Mouse (Mus musculus): ENCODE measurements around the gene Edem1. TPM values are rescaled to one million over a fixed set of nuclear protein-coding genes. Genes with fewer than 3 reads are reported as not detected.
A peak's percentile ranks its signal among the peaks of the same experiment; 100 is the strongest.
"Not testable (repeated sequence)": the region's sequence is repeated elsewhere in the genome, so short reads cannot be mapped to it uniquely, and the experiment has no call there.

Gene Edem1
- total RNA-seq, 2 experiments from 2014 or later: 11.9 to 12.9 TPM

DNA sequence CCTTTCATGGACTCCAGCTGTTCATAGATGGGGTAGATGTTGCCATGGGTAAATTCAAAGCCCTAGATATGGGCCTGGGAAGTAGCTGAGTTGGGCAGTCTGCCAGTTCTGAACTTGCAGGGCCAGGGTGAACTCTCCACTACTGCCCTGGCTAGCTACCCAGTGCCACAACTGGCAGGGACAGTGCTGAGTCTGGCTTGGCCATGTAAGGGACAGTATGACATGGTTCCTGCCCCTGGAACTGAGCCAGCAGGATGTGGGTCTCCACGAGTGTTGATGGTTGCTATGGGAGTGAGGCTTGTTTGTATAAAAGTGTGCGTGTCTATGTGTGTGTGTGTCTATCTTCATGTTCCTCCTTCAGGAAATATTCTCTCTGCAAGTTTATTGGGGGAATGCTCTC is 34.1 kb downstream of the Edem1 start:
- no peak for ATAC-seq (replicated peaks; ENCODE audit: low FRiP score, low TSS enrichment, poor library complexity, severe bottlenecking)

DNA sequence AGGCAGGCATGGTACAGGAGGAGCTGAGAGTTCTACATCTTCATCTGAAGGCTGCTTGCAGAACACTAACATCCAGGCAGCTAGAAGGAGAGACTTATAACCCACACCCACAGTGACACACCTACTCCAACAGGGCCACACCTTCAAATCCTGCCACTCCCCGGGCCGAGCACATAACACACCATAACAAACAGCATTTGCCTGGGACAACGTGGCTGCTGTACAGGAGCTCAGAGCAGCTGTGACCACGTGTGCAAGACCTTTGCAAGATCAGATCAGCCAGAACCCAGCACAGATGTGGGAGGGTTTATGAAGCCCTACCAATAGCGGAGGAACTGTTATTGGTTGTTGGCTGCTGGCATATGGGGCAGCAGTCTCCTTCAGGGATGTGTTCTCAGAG is 37.9 kb downstream of the Edem1 start:
- peak; percentile 50; the same call in 1 of the 2 replicates for ATAC-seq (replicated peaks; ENCODE audit: low FRiP score, low TSS enrichment, poor library complexity, severe bottlenecking)

DNA sequence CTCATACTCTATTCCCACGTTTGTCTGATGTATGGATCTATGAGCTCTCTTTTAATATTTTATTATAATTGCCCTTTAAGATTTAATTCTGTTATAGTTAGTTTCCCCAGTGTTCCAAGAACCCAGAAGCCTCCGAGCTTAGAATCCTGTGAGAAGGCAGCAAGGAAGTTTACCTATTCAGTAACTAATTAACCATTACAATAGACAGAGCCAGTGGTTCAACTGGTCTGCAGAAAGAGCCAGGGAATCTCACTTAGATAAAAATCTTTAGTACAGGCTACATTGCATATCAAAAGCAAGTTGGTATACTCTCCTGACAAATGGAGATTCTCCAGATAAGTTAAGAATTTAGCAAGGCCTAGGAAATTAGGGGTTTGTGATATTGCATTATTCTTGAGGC is 40.6 kb downstream of the Edem1 start:
- not testable (repeated sequence) for ATAC-seq (replicated peaks; ENCODE audit: low FRiP score, low TSS enrichment, poor library complexity, severe bottlenecking)

GRCm38 (mm10) chr6:108870421-108870820 is 42.0 kb downstream of the Edem1 start:
- no peak for ATAC-seq (replicated peaks; ENCODE audit: low FRiP score, low TSS enrichment, poor library complexity, severe bottlenecking)

DNA sequence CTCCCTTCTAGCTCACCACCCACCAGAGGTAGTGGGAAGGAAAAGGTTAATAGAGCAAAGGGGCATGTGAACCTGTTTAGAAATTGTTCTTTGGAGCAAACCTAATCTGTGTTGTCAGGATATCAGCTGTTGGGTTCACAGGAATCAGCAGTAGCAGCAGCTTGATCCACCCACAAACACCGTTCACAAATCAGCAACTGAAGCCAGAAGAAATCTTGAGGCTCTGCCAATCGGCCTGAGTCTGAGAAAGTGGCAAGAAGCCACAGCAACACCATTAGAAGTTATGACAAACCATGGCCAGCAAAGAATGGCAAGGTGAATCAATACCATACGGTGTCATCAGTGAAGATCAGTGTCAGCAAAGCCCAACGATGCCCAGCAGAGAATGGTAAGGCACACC is 42.8 kb downstream of the Edem1 start:
- ATAC-seq (replicated peaks; ENCODE audit: low FRiP score, low TSS enrichment, poor library complexity, severe bottlenecking): no peak

DNA sequence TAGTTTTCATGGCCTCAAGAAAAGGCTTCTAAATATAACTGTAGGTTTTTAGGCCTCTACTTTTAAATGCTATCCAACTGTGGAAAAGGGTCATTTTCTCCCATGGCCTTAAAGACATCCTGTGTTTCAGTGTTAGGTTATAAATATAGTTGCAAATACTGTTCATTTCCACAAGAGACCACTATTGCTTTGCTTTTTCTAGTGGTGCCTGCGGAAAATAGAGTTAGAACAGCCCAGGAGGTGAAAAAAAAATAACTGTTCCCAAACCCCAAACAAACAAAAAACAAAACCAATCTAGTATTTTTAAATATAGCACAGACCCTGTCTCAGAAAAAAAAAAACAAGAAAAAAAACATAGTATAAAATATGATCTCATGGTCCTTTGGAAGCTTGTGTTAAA is 46.9 kb downstream of the Edem1 start:
- ATAC-seq (replicated peaks; ENCODE audit: low FRiP score, low TSS enrichment, poor library complexity, severe bottlenecking): no peak

DNA sequence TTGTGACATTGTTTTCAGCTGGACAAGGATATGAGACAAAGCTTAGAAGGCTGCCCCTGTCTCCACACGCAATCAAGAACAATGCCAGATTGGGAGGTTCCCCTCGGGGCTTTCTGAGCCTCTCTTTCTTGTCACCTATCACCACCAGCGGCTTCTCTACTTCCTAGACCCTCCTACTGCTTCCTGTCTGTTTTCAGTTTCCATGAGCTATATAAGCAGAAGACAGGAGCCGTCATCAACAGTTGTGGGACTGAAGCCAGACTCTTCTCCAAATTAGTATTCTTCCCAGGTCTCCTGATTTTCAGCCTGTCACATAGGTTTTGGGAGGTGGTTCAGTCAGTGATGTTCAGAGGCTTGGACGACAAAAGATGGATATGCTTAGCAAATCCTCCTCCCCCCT is 47.6 kb downstream of the Edem1 start:
- peak; percentile 60 for ATAC-seq (replicated peaks; ENCODE audit: low FRiP score, low TSS enrichment, poor library complexity, severe bottlenecking)

GRCm38 (mm10) chr6:108876486-108876885 is 48.0 kb downstream of the Edem1 start:
- ATAC-seq (replicated peaks; ENCODE audit: low FRiP score, low TSS enrichment, poor library complexity, severe bottlenecking): no peak

- 0 out of 2 replicates have a peak, but pooled peaks have one; percentile 12 for ATAC-seq (replicated peaks; ENCODE audit: low FRiP score, low TSS enrichment, poor library complexity, severe bottlenecking)
Measured at GRCm38 (mm10) chr6:108880368-108881013, 52.0 kb downstream of the Edem1 start.

DNA sequence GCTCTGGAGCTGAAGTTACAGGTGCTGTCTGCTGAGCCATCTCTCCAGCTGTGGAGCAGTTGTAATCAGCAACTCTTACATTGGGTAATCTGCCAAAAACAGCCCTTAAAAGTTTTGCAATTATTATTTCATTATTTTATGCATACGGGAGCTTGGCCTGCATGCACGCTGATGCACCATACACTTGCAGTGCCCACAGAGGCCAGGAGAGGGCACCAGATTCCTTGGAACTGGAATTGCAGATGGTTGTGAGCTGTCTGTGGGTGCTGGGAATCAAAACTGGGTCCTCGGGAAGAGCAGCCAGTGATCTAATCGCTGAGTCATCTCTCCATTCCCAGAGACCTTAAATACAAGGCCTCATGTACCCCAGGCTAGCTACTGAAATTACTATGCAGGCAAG is 52.6 kb downstream of the Edem1 start:
- 0 out of 2 replicates have a peak, but pooled peaks have one; percentile 36 for ATAC-seq (replicated peaks; ENCODE audit: low FRiP score, low TSS enrichment, poor library complexity, severe bottlenecking)

- ATAC-seq (replicated peaks; ENCODE audit: low FRiP score, low TSS enrichment, poor library complexity, severe bottlenecking): no peak
Measured at GRCm38 (mm10) chr6:108883826-108884225, 55.4 kb downstream of the Edem1 start.

DNA sequence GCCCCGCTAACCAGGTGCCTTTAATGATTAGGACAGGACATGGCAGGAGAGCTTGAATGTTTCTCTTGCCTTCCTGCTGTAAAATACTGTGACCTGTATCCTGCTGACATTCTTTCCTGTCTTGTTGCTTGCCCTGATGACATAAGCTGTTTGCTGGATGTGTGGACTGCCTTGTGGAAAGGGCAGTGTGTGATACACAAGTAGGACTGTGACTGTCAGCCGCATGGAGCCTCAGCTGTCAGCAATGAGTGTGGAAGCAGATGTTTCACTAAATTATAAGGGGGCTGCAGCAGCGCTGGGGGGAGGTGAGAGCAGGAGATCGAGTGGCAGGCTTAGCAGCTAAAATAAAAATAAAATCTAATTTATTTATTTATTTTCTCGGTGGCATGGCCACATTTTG is 56.2 kb downstream of the Edem1 start:
- no peak for ATAC-seq (replicated peaks; ENCODE audit: low FRiP score, low TSS enrichment, poor library complexity, severe bottlenecking)

DNA sequence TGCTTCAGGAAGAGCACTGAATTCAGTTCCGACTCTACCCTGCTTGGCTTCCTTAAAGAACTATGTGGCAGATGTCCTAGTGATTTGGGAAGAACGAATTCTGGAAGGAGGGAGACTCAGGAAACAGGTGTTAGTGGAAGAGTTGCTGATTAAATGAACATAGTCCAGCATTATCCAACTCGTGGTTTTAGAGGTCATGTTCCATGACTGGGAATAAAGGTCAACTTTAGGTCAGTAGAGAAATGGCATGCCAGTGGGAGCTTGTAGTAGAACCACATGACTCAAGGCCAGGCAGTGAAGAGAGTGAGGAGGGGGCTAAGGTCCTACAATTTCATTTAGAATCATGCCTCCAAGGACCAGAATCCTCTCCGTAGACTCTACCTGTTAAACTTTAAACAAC is 57.9 kb downstream of the Edem1 start:
- ATAC-seq (replicated peaks; ENCODE audit: low FRiP score, low TSS enrichment, poor library complexity, severe bottlenecking): no peak

DNA sequence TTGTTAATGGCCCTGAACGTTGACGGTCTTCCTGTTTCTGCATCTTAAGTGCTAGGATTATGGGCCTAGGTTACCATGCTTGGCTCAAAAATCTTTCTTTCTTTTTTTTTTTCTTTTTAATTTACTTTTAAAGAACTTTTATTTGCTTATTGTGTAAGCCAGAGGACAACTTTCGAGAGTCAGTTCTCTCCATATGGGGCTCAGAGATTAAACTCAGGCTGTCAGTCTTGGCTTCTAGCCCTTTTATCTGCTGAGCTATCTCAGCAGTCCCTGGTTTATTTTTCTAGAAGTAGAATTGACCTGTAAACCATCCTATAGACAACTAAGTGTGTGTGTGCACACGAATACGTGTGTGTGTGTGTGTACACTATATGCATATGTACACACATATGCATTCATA is 64.1 kb downstream of the Edem1 start:
- ATAC-seq (replicated peaks; ENCODE audit: low FRiP score, low TSS enrichment, poor library complexity, severe bottlenecking): 0 out of 2 replicates have a peak, but pooled peaks have one; percentile 59

DNA sequence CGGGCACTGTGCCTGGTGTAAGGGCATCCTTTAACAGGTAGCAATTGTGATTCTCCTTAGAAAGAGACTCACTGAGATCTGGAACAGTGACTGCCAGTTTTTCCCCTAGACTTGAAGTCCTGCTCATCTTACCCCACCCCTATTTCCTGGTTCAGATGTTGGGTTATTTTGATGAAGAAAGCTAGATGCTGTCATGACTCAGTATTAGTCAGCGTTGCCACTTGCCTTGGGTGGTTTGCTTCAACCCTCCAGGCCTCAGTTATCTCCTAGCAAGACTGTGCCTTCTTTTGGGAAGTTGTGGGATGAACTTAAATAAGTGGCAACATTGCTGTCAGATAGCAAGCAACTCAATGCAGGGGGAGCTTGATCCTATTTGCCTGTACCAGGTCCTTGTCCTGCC is 66.7 kb downstream of the Edem1 start:
- ATAC-seq (replicated peaks; ENCODE audit: low FRiP score, low TSS enrichment, poor library complexity, severe bottlenecking): no peak

- ATAC-seq (replicated peaks; ENCODE audit: low FRiP score, low TSS enrichment, poor library complexity, severe bottlenecking): no peak
Measured at GRCm38 (mm10) chr6:108895976-108896375, 67.5 kb downstream of the Edem1 start.

DNA sequence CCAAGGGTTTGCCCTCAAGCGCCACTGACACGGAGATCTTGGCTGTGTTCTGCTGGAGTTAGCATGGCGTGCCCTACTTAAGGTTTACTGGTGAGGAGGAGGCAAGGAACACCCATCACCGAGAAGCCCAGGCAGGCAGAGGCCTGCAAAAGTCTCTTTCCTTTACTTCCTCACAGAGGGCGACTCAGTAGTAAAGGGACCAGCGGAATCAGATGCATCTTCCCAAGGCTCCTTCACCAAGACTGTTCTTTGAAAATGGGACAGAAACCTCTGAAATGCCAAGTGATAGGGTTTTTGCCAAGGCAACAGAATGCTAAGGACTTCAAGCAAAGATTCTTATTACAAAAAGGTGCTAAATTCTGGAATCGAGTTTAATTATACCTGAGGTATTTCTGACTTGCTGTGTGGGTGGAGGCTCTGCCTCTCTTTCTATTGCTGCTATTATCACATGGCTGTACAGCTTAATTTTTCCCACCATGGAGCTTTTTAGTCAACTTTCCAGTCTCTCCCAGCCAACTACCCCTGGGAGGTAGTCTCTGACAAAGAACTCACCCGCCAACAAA is 68.2 kb downstream of the Edem1 start:
- ATAC-seq (replicated peaks; ENCODE audit: low FRiP score, low TSS enrichment, poor library complexity, severe bottlenecking): no peak

DNA sequence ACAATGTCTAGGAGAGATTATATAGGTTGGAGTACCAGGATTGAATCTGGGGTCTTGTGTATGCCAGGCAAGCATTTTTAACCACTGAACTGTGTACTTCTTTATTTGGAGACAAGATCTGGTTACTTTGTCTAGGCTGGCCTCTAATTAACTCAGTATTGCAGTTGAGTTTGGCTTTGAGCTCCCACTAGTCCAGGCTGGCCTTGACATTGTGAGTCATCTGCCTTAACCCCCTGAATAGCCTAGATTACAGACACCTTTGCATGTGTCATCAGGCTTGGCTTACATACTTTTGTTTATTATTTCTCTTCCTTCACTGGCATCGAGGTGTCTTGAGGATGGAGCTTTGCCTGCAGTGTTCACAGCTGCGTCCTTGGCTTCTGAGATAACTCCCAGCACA is 70.8 kb downstream of the Edem1 start:
- ATAC-seq (replicated peaks; ENCODE audit: low FRiP score, low TSS enrichment, poor library complexity, severe bottlenecking): no peak

GRCm38 (mm10) chr6:108902124-108902523 is 73.7 kb downstream of the Edem1 start:
- no peak for ATAC-seq (replicated peaks; ENCODE audit: low FRiP score, low TSS enrichment, poor library complexity, severe bottlenecking)

DNA sequence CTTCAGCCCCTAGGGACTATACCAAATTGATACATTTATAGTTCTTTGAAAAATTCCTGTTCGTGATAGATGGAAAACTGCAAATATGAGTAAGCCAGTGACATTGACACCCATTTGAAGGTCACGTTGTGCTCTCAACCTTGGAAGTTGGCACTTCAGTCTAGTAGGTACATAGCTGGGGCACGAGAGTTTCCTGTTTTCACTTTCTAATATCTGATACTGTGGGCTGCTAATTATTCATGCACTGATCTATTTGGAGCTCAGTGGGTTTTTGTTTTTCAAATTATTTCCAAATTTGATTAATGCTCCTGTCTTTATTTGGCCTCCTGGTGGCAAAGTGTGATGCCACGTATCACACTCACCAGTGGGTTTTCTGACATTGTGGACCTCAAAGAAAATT is 74.8 kb downstream of the Edem1 start:
- ATAC-seq (replicated peaks; ENCODE audit: low FRiP score, low TSS enrichment, poor library complexity, severe bottlenecking): no peak

- no peak for ATAC-seq (replicated peaks; ENCODE audit: low FRiP score, low TSS enrichment, poor library complexity, severe bottlenecking)
Measured at GRCm38 (mm10) chr6:108906539-108906938, 78.1 kb downstream of the Edem1 start.
